Mouse (Mus musculus) cerebellum, adult 2 months (tissue): ENCODE results near the gene Evpl. TPM values are rescaled to one million over a fixed set of nuclear protein-coding genes. Genes with fewer than 3 reads are reported as not detected.

Experiments
- DNase-seq, 2 experiments: peaks; one replicate each; pipeline ENCODE4 v3.0.0; 2021
- H3K27ac ChIP-seq: fragments of 200-500 bp; 2 replicates; pipeline ENCODE4 v1.5.1; 2012; ENCODE audit warnings: low read length, control low read depth, inconsistent platforms; ENCODE audit not compliant: insufficient read depth
- H3K27me3 ChIP-seq: fragments of 200-500 bp; 2 replicates; pipeline ENCODE4 v1.6.1; 2012; ENCODE audit warnings: inconsistent platforms, mild to moderate bottlenecking, low read length, moderate library complexity; ENCODE audit not compliant: control insufficient read depth, insufficient read depth
- H3K4me1 ChIP-seq: fragments of 200-500 bp; 2 replicates; pipeline ENCODE4 v1.6.1; 2011; ENCODE audit warnings: low read length; ENCODE audit not compliant: control insufficient read depth, insufficient read depth
- H3K4me3 ChIP-seq: fragments of 200-500 bp; replicated peaks from 2 replicates; pipeline ENCODE3; 2011; ENCODE audit warnings: mild to moderate bottlenecking, low read depth, low read length, control low read depth; ENCODE audit not compliant: insufficient read depth
- CTCF ChIP-seq: fragments of 200-500 bp; IDR thresholded peaks from 2 replicates; pipeline ENCODE4 v1.5.1; 2011; ENCODE audit warnings: low read depth, mild to moderate bottlenecking, control low read depth, low read length, moderate library complexity, borderline replicate concordance; ENCODE audit not compliant: insufficient read depth
- POLR2A ChIP-seq: fragments of 200-500 bp; IDR thresholded peaks from 2 replicates; pipeline ENCODE4 v1.6.1; 2011; ENCODE audit warnings: low read length, control low read depth, borderline replicate concordance; ENCODE audit not compliant: insufficient read depth
- WGBS: fragments of 180-500 bp; shearing (Covaris S2); methylation state at CpG from one replicate; pipeline ENCODE4 v1.1.7; 2018; 5-methylcytosine and 5-hydroxymethylcytosine counted together
- polyA plus RNA-seq: library from polyadenylated mRNA; depleted of rRNA; stranded (reverse); fragments of >200 nt; gene quantifications from 2 replicates; pipeline ENCODE4 v1.2.3, GENCODE M21; 2012

Evpl gene
- polyA plus RNA-seq, 1 experiment: 1.6 TPM

DNA sequence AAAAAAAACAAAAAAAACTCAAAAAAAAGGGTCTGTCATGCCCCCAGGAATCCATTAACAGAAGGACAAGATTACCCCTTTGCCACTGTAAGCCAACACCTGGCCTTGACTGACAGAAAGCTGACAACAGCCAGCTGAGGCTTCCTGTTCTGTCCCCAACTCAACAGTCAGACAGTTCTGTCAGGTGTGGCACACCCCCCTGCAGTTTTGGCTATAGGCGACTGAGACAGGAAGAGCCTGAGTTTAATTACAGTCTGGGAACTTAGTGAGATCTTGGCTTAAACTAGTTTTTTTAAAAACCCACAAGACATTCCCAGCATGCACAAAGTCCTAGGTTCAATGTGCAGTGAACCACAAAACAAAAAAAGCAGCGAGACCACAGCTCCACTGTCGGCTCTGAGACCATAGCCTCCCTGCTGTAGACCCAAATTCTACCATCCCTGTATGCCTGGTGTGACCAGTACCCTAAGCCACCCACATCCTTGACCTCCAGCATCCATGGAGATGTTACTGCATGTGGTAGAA is 15.3 kb upstream of the Evpl start:
- no peak overlapping the region for H3K4me3 ChIP-seq
- H3K4me1 ChIP-seq: no peaks in the 10 kb centered on the region; the same call in 1 of the 2 replicates
- WGBS: 80% methylated on average over 3 of the region's 3 CpGs
- H3K27ac ChIP-seq: no peak overlapping the region
- H3K27me3 ChIP-seq: no peaks in the 10 kb centered on the region
- no peak for DNase-seq
- TF ChIP-seq POLR2A (no peak), CTCF (no peak)

DNA sequence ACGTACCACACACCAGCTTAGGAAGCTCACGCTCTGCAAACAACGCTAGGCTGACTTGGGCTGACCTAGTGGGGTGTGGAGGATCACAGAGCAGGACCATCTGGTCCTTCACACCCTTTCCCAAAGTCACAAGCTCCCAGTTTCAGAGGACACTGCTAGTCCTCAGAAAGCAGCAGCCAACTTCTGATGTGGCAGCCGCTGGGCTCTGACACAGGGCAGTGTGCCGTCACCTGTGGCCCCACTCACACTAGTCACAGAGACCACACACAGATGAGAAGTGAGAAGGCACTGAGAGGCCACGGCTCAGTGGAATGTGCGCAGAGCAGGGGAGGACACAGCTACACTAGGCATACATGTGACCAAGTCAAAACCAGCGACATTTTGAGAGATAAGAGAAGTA is 13.0 kb upstream of the Evpl start:
- Histone ChIP-seq H3K4me3 (no peak overlapping the region), H3K4me1 (no peaks in the 10 kb centered on the region), H3K27me3 (no peaks in the 10 kb centered on the region), H3K27ac (no peak overlapping the region)
- 83% methylated on average over 8 of the region's 8 CpGs for WGBS
- DNase-seq: no peak
- no peak for TF ChIP-seq CTCF
- TF ChIP-seq POLR2A: no peak

DNA sequence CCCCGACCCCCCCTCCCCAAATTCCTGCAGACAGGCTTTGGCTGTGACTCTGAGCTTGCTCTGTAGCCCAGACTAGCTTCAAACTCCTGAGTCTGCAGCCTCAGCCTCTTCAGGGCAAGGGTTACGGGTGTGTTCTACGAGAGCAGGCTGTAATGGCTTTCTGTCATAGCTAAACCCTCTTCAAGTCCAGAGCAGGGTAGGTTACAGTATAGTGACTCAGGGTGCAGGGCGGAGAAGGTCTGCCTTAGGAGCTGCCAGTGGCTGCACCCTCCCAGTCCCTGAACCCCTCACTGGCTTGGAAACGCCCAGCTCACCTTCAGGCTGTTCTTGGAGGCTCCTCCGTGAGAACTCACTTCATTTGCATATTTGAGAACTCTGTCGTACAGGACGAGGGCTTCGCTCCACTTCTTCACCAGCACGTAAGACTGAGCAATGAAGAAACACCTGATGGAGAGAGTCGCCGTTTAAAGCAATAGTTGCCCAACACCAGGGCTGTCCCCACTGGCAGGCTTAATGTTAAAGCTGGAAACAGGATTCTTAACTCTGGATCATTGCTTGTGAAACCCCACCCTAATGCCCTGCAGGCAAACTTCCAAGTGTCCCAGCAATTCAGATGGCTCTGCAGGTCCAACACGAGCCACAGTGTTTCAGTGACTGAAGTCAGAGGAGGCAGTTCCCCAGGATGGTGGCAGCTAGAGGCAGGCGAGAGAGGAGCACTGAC is 9.8 kb upstream of the Evpl start:
- H3K27ac ChIP-seq: no peak overlapping the region
- no peak overlapping the region for H3K4me3 ChIP-seq
- no peaks in the 10 kb centered on the region for H3K4me1 ChIP-seq
- no peak for DNase-seq
- WGBS: 80% methylated on average over 14 of the region's 14 CpGs
- TF ChIP-seq POLR2A (no peak), CTCF (no peak)
- no peaks in the 10 kb centered on the region for H3K27me3 ChIP-seq

DNA sequence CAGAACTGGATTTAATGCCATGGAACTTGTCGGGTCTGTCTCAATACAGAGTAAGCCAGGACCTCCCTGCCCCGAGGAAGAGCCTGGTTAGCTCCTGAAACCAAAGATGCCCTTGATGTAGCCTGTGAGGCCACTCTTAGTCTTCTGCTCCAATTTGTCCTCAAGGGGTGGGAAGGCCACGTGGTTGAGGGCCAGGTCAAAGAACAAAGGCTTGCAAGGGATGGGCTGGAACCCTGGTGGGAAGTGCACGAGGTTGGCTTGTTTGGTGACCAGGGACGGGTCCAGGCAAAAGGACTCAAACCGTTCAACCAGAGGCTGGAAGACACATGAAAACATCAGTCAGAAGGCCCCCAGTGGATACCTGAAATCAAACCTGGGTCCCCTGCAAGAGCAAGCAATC is 7.7 kb upstream of the Evpl start:
- H3K4me3 ChIP-seq: no peak overlapping the region
- WGBS: 63% methylated on average over 6 of the region's 6 CpGs
- no peak overlapping the region for H3K27ac ChIP-seq
- H3K4me1 ChIP-seq: no peaks in the 10 kb centered on the region
- DNase-seq: no peak
- no peaks in the 10 kb centered on the region for H3K27me3 ChIP-seq
- TF ChIP-seq POLR2A (no peak), CTCF (no peak)

DNA sequence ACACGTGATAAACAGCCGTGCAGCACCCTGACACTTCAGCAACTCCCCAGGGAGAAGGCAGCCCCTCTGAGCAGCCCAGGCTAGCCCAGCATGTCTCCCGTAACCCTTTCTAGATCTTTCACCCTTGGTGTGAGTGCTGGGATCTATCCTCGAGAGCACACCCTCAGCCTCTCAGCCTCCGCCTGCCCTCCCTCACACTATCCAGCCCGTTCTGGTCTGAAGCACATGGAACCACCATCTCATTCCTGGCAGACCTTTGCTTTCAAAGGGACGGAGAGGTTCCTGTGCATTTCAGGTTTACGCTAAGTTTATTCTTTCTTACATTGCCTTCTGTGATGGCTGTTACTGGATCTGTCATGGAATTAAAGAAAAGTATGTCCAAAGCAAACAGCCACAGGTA is 6.7 kb upstream of the Evpl start:
- Histone ChIP-seq H3K4me3 (no peak overlapping the region), H3K27ac (no peak overlapping the region), H3K27me3 (no peaks in the 10 kb centered on the region), H3K4me1 (no peaks in the 10 kb centered on the region)
- TF ChIP-seq CTCF (no peak), POLR2A (no peak)
- 79% methylated on average over 8 of the region's 8 CpGs for WGBS
- no peak for DNase-seq

DNA sequence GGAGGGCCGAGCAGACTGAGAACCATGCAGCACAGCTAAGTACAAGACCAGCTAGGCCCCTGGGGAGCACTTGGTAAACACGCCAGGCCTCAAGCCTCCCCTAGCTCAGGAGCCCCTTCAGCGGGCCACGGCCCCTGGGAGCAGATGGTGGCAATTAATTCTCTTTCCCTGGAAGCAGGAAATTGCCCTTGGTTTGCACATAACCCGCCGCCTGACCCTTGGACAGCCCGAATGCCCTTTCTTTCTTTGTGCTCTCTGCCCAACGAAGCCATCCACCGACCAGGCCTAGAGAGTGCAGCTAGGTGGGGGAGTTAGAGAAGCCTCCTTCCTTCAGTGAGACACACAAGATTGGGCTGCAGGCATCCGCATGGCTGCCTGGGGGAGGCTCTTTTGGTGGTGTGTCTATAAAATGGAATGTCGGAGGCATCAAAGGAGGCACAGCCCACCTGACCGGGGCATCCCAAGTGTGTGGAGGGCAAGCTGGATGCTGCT is 3.9 kb upstream of the Evpl start:
- no peak for DNase-seq
- TF ChIP-seq POLR2A: no peak
- no peak for TF ChIP-seq CTCF
- Histone ChIP-seq H3K4me1 (no peaks in the 10 kb centered on the region), H3K27ac (no peak overlapping the region), H3K27me3 (no peaks in the 10 kb centered on the region), H3K4me3 (no peak overlapping the region)
- WGBS: 46% methylated on average over 12 of the region's 12 CpGs

DNA sequence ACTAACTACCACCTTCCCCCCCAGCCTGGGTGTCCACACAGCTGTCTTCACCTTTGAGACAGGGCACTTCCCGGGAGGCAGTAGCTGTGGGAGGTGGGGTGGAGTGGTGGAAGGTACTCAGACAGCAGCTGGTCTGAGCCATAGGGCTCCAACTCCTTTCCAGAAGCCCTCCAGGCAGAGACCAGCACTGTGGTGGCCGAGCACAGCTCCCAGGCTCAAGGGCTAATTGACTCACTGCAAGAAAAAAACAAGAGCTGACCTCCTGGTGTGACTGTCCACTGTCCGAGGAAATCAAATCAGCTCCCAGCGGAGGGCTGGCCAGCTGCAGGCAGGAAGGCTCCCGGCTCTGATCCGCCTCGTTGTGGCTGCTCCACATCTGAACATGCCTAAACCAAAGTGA is 1.9 kb upstream of the Evpl start:
- WGBS: 32% methylated on average over 7 of the region's 7 CpGs
- TF ChIP-seq CTCF (no peak), POLR2A (no peak)
- no peak overlapping the region for H3K27ac ChIP-seq
- H3K4me1 ChIP-seq: no peaks in the 10 kb centered on the region
- DNase-seq: no peak
- H3K4me3 ChIP-seq: no peak overlapping the region
- no peaks in the 10 kb centered on the region for H3K27me3 ChIP-seq

DNA sequence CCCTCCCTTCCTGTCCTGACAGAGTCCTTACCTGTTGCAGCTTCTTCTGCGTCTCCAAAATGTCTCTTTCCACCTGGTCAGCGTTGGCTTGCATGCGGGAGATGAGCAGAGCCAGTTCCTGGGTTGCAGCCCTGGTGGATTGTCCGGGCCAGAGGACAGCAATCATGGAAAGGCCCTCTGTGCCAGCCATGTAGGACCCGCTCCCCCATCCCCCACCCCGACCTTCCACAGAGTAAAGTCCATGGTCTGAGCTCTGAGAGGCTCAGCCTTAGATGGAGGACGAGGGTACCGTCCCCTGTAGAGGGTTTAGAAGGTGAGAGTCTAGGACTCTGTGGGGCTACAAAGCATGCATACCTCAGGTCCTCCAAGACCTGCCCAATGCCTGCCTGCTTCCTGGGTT is 3.0 kb downstream of the Evpl start:
- Histone ChIP-seq H3K27ac (no peak overlapping the region), H3K4me3 (no peak overlapping the region), H3K27me3 (no peaks in the 10 kb centered on the region), H3K4me1 (no peaks in the 10 kb centered on the region)
- TF ChIP-seq CTCF (no peak), POLR2A (no peak)
- DNase-seq: no peak
- WGBS: 79% methylated on average over 8 of the region's 8 CpGs
